Mouse (Mus musculus): Measurements from ENCODE around the gene Zfp609.

DNA sequence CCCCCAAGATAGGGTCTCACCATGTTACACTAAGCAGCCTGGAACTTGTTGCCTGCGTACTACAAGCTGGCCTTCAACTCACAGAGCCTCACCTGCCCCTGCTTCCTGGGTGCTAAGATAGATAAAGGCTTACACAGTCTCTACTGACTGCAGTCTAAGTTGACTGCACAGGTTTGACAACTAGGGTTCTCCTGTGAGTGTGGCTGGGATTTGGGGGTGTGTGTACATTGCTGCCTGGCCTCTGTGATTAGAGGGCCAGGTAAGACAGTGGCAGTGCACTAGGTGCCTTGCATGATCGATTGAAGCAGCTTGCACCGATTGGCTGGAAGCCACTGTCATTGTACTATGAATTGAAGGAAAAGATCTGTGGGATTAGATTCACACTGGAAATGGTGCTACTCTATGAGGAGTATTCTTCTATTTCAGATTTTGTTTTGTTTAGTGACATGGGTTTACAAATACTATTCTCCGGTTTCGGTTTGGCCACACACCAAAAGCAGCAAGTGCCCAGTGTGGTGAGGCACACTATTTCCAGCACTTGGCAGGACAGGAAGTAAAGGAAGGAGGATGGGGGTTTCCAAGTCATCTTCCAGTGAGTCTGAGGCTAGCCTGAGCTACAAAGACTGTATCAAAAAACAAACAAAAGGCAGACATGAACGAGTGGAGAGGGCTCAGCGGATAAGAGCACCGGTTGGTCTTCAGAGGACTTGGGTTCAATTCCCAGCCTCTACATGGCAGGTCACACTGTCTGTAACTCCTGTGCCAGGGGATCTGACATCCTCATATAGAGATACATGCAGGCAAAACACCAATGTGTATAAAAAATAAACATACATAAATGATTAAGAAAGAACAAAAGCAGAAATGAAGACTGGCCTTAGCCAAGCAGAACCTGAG is 151.7 kb downstream of the Zfp609 start:
- TF ChIP-seq CTCF (IDR thresholded peaks at IDR 0.05) (no peak), POLR2A (IDR thresholded peaks at IDR 0.05; ENCODE audit: insufficient read depth, low read depth, low read length) (no peak)

Data from heart, adult 2 months (tissue).